Mouse (Mus musculus): ENCODE measurements at regions not wholly inside any gene's neighbourhood (a gene's known extent, or its start where the extent isn't known, plus 50 kb on each side); places are given as distances from the start of the nearest gene placed in this dataset.

DNA sequence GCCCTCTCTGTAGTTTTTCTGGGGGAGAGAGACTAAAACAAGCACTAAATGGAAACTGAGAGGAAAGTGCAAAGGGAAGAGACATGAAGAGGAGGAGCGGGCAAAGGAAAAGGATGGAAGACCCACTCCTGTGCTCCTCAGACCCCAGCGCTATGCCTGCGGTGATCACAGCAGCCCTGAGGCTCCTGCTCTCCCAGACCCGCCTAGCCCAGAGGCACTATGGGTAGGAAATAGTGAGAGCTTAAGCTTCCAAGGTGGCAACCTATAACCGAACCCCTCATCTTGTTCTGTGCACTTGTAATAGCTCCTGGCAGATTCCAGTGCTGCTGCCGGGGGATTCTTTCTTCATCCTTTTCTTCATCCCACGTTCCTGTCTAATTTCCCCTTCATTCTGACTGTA is 112.2 kb upstream of the Oxgr1 start:
- Histone ChIP-seq H3K4me3 (ENCODE audit: low read depth, low read length) (no peak overlapping the region), H3K27me3 (ENCODE audit: control insufficient read depth, insufficient read depth, low read length) (no peaks in the 10 kb centered on the region), H3K4me2 (ENCODE audit: low read depth, low read length, severe bottlenecking) (no peak overlapping the region; the same call in 1 of the 2 replicates), H3K36me3 (ENCODE audit: control insufficient read depth, insufficient read depth, low read length) (no peaks in the 10 kb centered on the region), H3K9ac (ENCODE audit: low read length) (no peak overlapping the region), H3K27ac (ENCODE audit: low read depth, low read length) (no peak overlapping the region), H3K9me3 (ENCODE audit: control insufficient read depth, low read length) (no peaks in the 10 kb centered on the region), H3K4me1 (replicated peaks; ENCODE audit: control insufficient read depth, insufficient read depth, low read length) (peaks cover 6% of the 10 kb centered on the region; the same call in 1 of the 2 replicates)
- ATAC-seq (replicated peaks; ENCODE audit: low FRiP score) = no peak
- WGBS = 27% methylated on average over 7 of the region's 7 CpGs
- no peak for DNase-seq (ENCODE audit: low spot score)

DNA sequence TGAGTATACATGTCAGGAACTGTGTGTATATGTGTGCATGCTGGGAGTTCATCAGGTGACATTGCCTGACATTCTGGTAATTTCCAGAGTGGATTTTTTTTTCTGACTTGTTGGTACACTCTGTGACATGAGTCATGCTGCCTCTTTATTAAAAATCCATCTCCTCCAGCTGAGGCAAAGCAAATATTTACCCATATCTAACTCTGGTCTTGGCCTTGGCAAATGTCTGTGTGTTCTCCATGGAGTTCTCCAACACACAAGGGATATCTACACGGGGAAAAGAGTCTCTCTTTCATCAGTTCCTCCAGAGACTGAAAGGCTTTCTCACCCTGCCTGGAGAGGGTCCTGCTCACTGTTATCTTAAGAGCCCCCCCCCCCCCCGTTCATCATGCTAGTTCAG is 111.3 kb upstream of the Mbnl2 start:
- no peak overlapping the region for H3K27ac ChIP-seq (ENCODE audit: low read depth, low read length)
- H3K4me3 ChIP-seq (ENCODE audit: low read depth, low read length) = no peak overlapping the region
- no peaks in the 10 kb centered on the region for H3K4me1 ChIP-seq (replicated peaks; ENCODE audit: control insufficient read depth, insufficient read depth, low read length)
- WGBS = 74% methylated on average over 2 of the region's 2 CpGs
- H3K36me3 ChIP-seq (ENCODE audit: control insufficient read depth, insufficient read depth, low read length) = no peaks in the 10 kb centered on the region
- H3K4me2 ChIP-seq (ENCODE audit: low read depth, low read length, severe bottlenecking) = no peak overlapping the region
- no peaks in the 10 kb centered on the region for H3K27me3 ChIP-seq (ENCODE audit: control insufficient read depth, insufficient read depth, low read length)
- H3K9me3 ChIP-seq (ENCODE audit: control insufficient read depth, low read length) = no peaks in the 10 kb centered on the region
- ATAC-seq (replicated peaks; ENCODE audit: low FRiP score) (no peak), DNase-seq (ENCODE audit: low spot score) (no peak)
- no peak overlapping the region for H3K9ac ChIP-seq (ENCODE audit: low read length)

DNA sequence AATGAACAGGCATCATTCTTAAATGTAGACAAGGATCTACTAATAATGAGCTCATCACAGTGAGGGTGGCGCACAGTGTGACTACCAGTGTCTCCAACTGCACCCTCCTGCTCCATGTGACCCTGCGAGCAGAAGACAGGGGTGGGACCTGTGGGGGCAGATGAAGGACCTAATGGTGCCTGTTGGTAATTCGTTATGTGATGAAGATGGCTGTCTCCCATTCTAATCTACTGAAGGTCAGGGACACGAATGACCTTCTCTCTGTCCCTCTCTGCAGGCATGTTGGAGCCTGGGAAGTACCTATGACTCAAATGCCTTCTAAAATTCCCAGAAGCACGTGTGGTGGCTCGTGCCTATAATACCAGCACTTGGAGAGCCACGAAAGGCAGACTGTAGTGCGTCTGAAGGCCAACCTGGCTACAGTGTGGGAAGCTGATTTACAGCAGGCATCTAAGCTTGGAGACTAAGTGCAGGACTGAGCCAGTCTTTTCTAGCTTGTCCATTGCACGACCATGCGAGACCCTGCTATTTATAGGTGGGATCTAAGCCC is 109.9 kb upstream of the Mbnl2 start:
- Histone ChIP-seq H3K4me1 (replicated peaks; ENCODE audit: control insufficient read depth, insufficient read depth, low read length) (no peaks in the 10 kb centered on the region), H3K4me2 (ENCODE audit: low read depth, low read length, severe bottlenecking) (no peak overlapping the region), H3K9ac (ENCODE audit: low read length) (no peak overlapping the region), H3K4me3 (ENCODE audit: low read depth, low read length) (no peak overlapping the region), H3K36me3 (ENCODE audit: control insufficient read depth, insufficient read depth, low read length) (no peaks in the 10 kb centered on the region), H3K27me3 (ENCODE audit: control insufficient read depth, insufficient read depth, low read length) (no peaks in the 10 kb centered on the region), H3K27ac (ENCODE audit: low read depth, low read length) (no peak overlapping the region), H3K9me3 (ENCODE audit: control insufficient read depth, low read length) (no peaks in the 10 kb centered on the region)
- no peak for DNase-seq (ENCODE audit: low spot score)
- WGBS = 91% methylated on average over 10 of the region's 10 CpGs
- no peak for ATAC-seq (replicated peaks; ENCODE audit: low FRiP score)

DNA sequence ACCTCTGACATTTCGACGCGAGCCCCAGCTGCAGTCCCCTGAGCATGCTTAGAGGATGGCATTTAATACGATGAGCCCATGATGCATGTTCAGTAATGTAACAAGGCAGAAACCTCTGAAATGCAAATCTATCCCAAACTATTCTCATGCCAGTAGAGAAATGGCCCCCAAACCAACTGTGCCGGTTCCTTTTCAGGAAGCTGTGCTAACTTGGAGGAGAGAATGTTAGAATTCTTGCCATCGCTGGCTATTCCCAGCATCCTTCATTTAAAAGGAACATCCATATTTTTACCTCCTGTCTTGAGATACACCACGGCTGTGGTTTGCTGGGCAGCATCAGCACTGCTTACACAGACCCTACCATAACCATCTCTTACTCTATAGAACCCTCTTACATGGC is 104.7 kb upstream of the Mbnl2 start:
- Histone ChIP-seq H3K27me3 (ENCODE audit: control insufficient read depth, insufficient read depth, low read length) (no peaks in the 10 kb centered on the region), H3K4me2 (ENCODE audit: low read depth, low read length, severe bottlenecking) (no peak overlapping the region), H3K9me3 (ENCODE audit: control insufficient read depth, low read length) (no peaks in the 10 kb centered on the region), H3K4me1 (replicated peaks; ENCODE audit: control insufficient read depth, insufficient read depth, low read length) (no peaks in the 10 kb centered on the region), H3K27ac (ENCODE audit: low read depth, low read length) (no peak overlapping the region), H3K9ac (ENCODE audit: low read length) (no peak overlapping the region), H3K36me3 (ENCODE audit: control insufficient read depth, insufficient read depth, low read length) (no peaks in the 10 kb centered on the region), H3K4me3 (ENCODE audit: low read depth, low read length) (no peak overlapping the region)
- no peak for DNase-seq (ENCODE audit: low spot score)
- ATAC-seq (replicated peaks; ENCODE audit: low FRiP score) = no peak
- 90% methylated on average over 7 of the region's 7 CpGs for whole genome bisulfite sequencing

DNA sequence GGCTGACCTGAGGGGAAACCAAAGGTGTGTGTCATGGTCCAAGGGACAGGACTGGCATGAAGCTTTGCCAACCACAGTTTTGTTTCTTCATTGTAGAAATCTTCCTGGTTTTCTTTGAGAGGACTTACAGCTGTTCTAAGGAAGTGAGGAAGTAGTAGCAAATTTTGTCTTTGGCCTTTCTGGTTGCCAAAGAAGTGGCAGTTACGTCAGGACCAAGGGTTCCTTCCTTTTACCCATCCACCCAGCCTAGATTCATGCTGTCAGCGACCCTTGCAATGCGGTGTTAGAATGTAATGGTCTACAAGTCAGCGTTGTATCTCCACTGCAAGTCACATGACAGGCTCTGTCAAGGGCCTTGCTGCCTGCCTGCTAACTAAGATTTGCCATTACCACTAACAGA is 103.4 kb upstream of the Mbnl2 start:
- ATAC-seq (replicated peaks; ENCODE audit: low FRiP score) (no peak), DNase-seq (ENCODE audit: low spot score) (no peak)
- WGBS = 89% methylated on average over 4 of the region's 4 CpGs
- Histone ChIP-seq H3K9me3 (ENCODE audit: control insufficient read depth, low read length) (no peaks in the 10 kb centered on the region), H3K27ac (ENCODE audit: low read depth, low read length) (no peak overlapping the region), H3K4me3 (ENCODE audit: low read depth, low read length) (no peak overlapping the region), H3K9ac (ENCODE audit: low read length) (no peak overlapping the region), H3K4me1 (replicated peaks; ENCODE audit: control insufficient read depth, insufficient read depth, low read length) (no peaks in the 10 kb centered on the region), H3K4me2 (ENCODE audit: low read depth, low read length, severe bottlenecking) (no peak overlapping the region), H3K27me3 (ENCODE audit: control insufficient read depth, insufficient read depth, low read length) (no peaks in the 10 kb centered on the region), H3K36me3 (ENCODE audit: control insufficient read depth, insufficient read depth, low read length) (no peaks in the 10 kb centered on the region)

DNA sequence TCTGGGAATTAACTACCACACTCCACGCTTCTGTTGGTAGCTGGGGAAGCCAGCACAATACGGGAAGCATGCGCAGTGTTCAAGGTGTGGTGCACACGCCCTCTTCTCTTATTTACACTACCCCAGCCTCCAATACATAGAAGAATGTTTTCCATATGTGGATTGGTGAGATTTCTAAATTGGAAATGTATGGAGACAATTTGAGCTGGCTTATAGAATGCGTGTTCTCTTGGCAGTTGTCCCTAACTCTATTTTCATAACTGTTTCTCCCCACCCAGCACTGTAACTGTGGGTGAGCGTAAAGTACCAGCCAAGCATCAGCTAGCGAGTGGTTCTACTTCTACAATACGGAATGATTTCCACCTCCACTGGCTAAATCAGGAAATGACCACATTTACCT is 102.6 kb upstream of the Mbnl2 start:
- DNase-seq (ENCODE audit: low spot score) (no peak), ATAC-seq (replicated peaks; ENCODE audit: low FRiP score) (no peak)
- Histone ChIP-seq H3K4me1 (replicated peaks; ENCODE audit: control insufficient read depth, insufficient read depth, low read length) (no peaks in the 10 kb centered on the region), H3K9ac (ENCODE audit: low read length) (no peak overlapping the region), H3K36me3 (ENCODE audit: control insufficient read depth, insufficient read depth, low read length) (no peaks in the 10 kb centered on the region), H3K27me3 (ENCODE audit: control insufficient read depth, insufficient read depth, low read length) (no peaks in the 10 kb centered on the region), H3K27ac (ENCODE audit: low read depth, low read length) (no peak overlapping the region), H3K9me3 (ENCODE audit: control insufficient read depth, low read length) (no peaks in the 10 kb centered on the region), H3K4me3 (ENCODE audit: low read depth, low read length) (no peak overlapping the region), H3K4me2 (ENCODE audit: low read depth, low read length, severe bottlenecking) (no peak overlapping the region)
- 87% methylated on average over 8 of the region's 8 CpGs for WGBS

DNA sequence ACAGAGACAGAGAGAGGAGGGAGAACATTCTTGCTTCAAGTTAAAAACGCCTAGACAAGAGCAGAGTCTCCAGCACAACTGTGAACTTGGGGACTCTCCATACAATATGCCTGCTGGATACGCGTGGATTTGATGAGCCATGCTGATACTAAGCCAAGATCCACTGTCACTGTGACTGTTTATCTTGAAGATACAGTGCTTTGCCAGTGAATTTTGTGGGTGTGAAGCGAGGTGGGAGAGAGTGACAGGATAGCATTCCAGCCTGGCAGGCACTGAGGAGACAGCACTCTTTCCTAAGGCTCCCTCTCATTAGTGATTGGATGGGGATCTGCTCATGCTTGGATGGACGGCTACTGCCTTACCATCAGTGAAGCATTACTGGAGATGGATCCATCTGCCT is 100.9 kb upstream of the Mbnl2 start:
- H3K36me3 ChIP-seq (ENCODE audit: control insufficient read depth, insufficient read depth, low read length) = no peaks in the 10 kb centered on the region

DNA sequence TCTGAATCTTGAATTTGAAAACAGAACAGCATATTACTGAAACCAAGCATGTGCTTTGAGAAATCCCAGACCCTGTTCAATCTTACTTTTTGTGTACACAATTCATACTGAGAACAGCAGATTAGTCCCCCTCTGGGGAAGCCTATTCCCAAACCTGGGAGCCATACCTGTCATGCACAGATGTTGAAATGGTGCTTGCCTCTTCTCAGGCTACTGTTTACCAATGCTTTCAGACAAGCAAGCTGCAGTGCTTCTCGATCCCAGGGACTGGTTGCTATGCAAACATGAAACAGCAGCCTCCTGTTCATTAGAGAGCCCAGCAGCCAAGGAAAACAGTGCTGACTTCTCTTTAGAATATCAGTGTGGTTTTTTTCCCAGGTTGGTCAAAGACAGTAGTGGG is 80.3 kb upstream of the Mbnl2 start:
- ATAC-seq (replicated peaks; ENCODE audit: low FRiP score) = no peak
- Histone ChIP-seq H3K9ac (ENCODE audit: low read length) (no peak overlapping the region), H3K9me3 (ENCODE audit: control insufficient read depth, low read length) (no peaks in the 10 kb centered on the region), H3K27me3 (ENCODE audit: control insufficient read depth, insufficient read depth, low read length) (no peaks in the 10 kb centered on the region), H3K4me1 (replicated peaks; ENCODE audit: control insufficient read depth, insufficient read depth, low read length) (no peaks in the 10 kb centered on the region), H3K36me3 (ENCODE audit: control insufficient read depth, insufficient read depth, low read length) (no peaks in the 10 kb centered on the region), H3K4me2 (ENCODE audit: low read depth, low read length, severe bottlenecking) (no peak overlapping the region), H3K27ac (ENCODE audit: low read depth, low read length) (no peak overlapping the region), H3K4me3 (ENCODE audit: low read depth, low read length) (no peak overlapping the region)
- DNase-seq (ENCODE audit: low spot score) = no peak
- WGBS = 53% methylated on average over 1 of the region's 1 CpGs

More for the DNA sequence above, 100.9 kb upstream of the Mbnl2 start:
- H3K27ac ChIP-seq (ENCODE audit: low read depth, low read length) = no peak overlapping the region
- WGBS = 76% methylated on average over 5 of the region's 5 CpGs
- DNase-seq (ENCODE audit: low spot score) (no peak), ATAC-seq (replicated peaks; ENCODE audit: low FRiP score) (no peak)
- H3K4me2 ChIP-seq (ENCODE audit: low read depth, low read length, severe bottlenecking) = no peak overlapping the region
- H3K4me3 ChIP-seq (ENCODE audit: low read depth, low read length) = no peak overlapping the region
- no peak overlapping the region for H3K9ac ChIP-seq (ENCODE audit: low read length)
- H3K27me3 ChIP-seq (ENCODE audit: control insufficient read depth, insufficient read depth, low read length) = no peaks in the 10 kb centered on the region
- no peaks in the 10 kb centered on the region for H3K4me1 ChIP-seq (replicated peaks; ENCODE audit: control insufficient read depth, insufficient read depth, low read length)
- H3K9me3 ChIP-seq (ENCODE audit: control insufficient read depth, low read length) = no peaks in the 10 kb centered on the region

DNA sequence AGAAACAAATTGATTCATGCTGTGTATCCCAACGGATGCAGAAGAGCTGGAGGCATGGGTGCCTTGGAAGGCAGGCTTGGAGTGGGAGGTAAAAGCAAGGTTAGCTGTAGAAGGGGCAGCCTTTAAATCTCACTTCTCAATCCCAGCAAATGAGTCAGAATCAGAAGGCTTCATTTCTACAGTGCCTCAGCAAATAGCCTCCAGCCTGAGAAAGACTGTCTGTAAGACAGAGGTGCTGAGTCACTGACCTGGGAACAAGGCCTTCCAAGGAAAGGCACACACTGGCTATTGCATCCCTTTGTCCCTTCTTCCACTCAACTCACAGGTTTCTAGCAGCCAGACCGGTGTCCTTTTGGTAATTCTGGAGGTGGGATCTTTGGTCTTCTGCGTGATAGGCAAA is 63.7 kb upstream of the Mbnl2 start:
- H3K9ac ChIP-seq (ENCODE audit: low read length) = no peak overlapping the region
- no peaks in the 10 kb centered on the region for H3K4me1 ChIP-seq (replicated peaks; ENCODE audit: control insufficient read depth, insufficient read depth, low read length)
- DNase-seq (ENCODE audit: low spot score) (no peak), ATAC-seq (replicated peaks; ENCODE audit: low FRiP score) (no peak)
- no peak overlapping the region for H3K27ac ChIP-seq (ENCODE audit: low read depth, low read length)
- 84% methylated on average over 3 of the region's 3 CpGs for WGBS
- H3K4me3 ChIP-seq (ENCODE audit: low read depth, low read length) = no peak overlapping the region
- no peaks in the 10 kb centered on the region for H3K36me3 ChIP-seq (ENCODE audit: control insufficient read depth, insufficient read depth, low read length)
- H3K27me3 ChIP-seq (ENCODE audit: control insufficient read depth, insufficient read depth, low read length) = no peaks in the 10 kb centered on the region
- H3K4me2 ChIP-seq (ENCODE audit: low read depth, low read length, severe bottlenecking) = no peak overlapping the region
- H3K9me3 ChIP-seq (ENCODE audit: control insufficient read depth, low read length) = no peaks in the 10 kb centered on the region
